Mouse (Mus musculus): ENCODE results near the gene Mat2a. TPM values are rescaled to one million over a fixed set of nuclear protein-coding genes. Genes with fewer than 3 reads are reported as not detected.

The Mat2a gene
- polyA plus RNA-seq, 2 experiments: 99.9 to 159 TPM

- DNase-seq (ENCODE audit: low read depth in 3 of 3, low spot score in 3 of 3): no peak
- H3K4me2 ChIP-seq (ENCODE audit: low read depth): no peak overlapping the region
- peak; percentile 48 for ATAC-seq (ENCODE audit: insufficient read depth)
- no peaks in the 10 kb centered on the region for H3K9me3 ChIP-seq (ENCODE audit: control insufficient read depth, low read length)
- no peak overlapping the region for H3K4me3 ChIP-seq (ENCODE audit: insufficient read depth in 1 of 2, low read depth in 2 of 2, low read length in 2 of 2)
- TF ChIP-seq CTCF (IDR thresholded peaks at IDR 0.05; ENCODE audit: low read depth) (no peak), EP300 (IDR thresholded peaks at IDR 0.05; ENCODE audit: low read depth) (no peak)
- peaks cover 62% of the 10 kb centered on the region for H3K36me3 ChIP-seq (replicated peaks; ENCODE audit: control insufficient read depth, insufficient read depth, low read depth)
- H3K27me3 ChIP-seq (ENCODE audit: control insufficient read depth, insufficient read depth, low read length): no peaks in the 10 kb centered on the region
- H3K27ac ChIP-seq: no peak overlapping the region
- 23% methylated on average over 5 of the region's 5 CpGs for WGBS (ENCODE audit: insufficient replicate concordance)
- no peak overlapping the region for H3K9ac ChIP-seq (replicated peaks)
- H3K4me1 ChIP-seq (replicated peaks; ENCODE audit: control insufficient read depth in 2 of 2, insufficient read depth in 2 of 2, low read length in 1 of 2): no peaks in the 10 kb centered on the region
These were observed 8.1 kb downstream of the Mat2a start for GRCm38 (mm10) chr6:72430989-72431921.

- no peaks in the 10 kb centered on the region for H3K4me1 ChIP-seq (replicated peaks; ENCODE audit: control insufficient read depth in 2 of 2, insufficient read depth in 2 of 2, low read length in 1 of 2)
- no peak overlapping the region for H3K9ac ChIP-seq (replicated peaks)
- ATAC-seq (ENCODE audit: insufficient read depth) (no peak), DNase-seq (ENCODE audit: low read depth in 3 of 3, low spot score in 3 of 3) (no peak)
- no peaks in the 10 kb centered on the region for H3K27me3 ChIP-seq (ENCODE audit: control insufficient read depth, insufficient read depth, low read length)
- H3K9me3 ChIP-seq (ENCODE audit: control insufficient read depth, low read length): no peaks in the 10 kb centered on the region
- no peak overlapping the region for H3K4me3 ChIP-seq (ENCODE audit: insufficient read depth in 1 of 2, low read depth in 2 of 2, low read length in 2 of 2)
- TF ChIP-seq CTCF (IDR thresholded peaks at IDR 0.05; ENCODE audit: low read depth) (no peak), EP300 (IDR thresholded peaks at IDR 0.05; ENCODE audit: low read depth) (no peak)
- no peak overlapping the region for H3K27ac ChIP-seq
- H3K36me3 ChIP-seq (replicated peaks; ENCODE audit: control insufficient read depth, insufficient read depth, low read depth): peaks cover 54% of the 10 kb centered on the region
- no peak overlapping the region for H3K4me2 ChIP-seq (ENCODE audit: low read depth)
- WGBS (ENCODE audit: insufficient replicate concordance): 85% methylated on average over 21 of the region's 21 CpGs
These were observed 10.1 kb downstream of the Mat2a start for GRCm38 (mm10) chr6:72429061-72429842.

GRCm38 (mm10) chr6:72428036-72428435 is 11.3 kb downstream of the Mat2a start:
- 36% methylated on average over 8 of the region's 8 CpGs for WGBS (ENCODE audit: insufficient replicate concordance)
- H3K4me1 ChIP-seq (replicated peaks; ENCODE audit: control insufficient read depth in 2 of 2, insufficient read depth in 2 of 2, low read length in 1 of 2): no peaks in the 10 kb centered on the region
- peaks cover 51% of the 10 kb centered on the region for H3K36me3 ChIP-seq (replicated peaks; ENCODE audit: control insufficient read depth, insufficient read depth, low read depth)
- H3K9me3 ChIP-seq (ENCODE audit: control insufficient read depth, low read length): no peaks in the 10 kb centered on the region
- H3K27me3 ChIP-seq (ENCODE audit: control insufficient read depth, insufficient read depth, low read length): no peaks in the 10 kb centered on the region
- ATAC-seq (ENCODE audit: insufficient read depth) (0 out of 2 replicates have a peak, but pooled peaks have one; percentile 26), DNase-seq (ENCODE audit: low read depth in 3 of 3, low spot score in 3 of 3) (no peak)
- H3K4me3 ChIP-seq (ENCODE audit: insufficient read depth in 1 of 2, low read depth in 2 of 2, low read length in 2 of 2): no peak overlapping the region
- TF ChIP-seq CTCF (IDR thresholded peaks at IDR 0.05; ENCODE audit: low read depth) (peak; percentile 87), EP300 (IDR thresholded peaks at IDR 0.05; ENCODE audit: low read depth) (no peak)
- H3K9ac ChIP-seq (replicated peaks): no peak overlapping the region
- H3K27ac ChIP-seq: no peak overlapping the region
- H3K4me2 ChIP-seq (ENCODE audit: low read depth): no peak overlapping the region

- TF ChIP-seq EP300 (IDR thresholded peaks at IDR 0.05; ENCODE audit: low read depth) (no peak), CTCF (IDR thresholded peaks at IDR 0.05; ENCODE audit: low read depth) (no peak)
- H3K4me2 ChIP-seq (ENCODE audit: low read depth): no peak overlapping the region
- H3K9ac ChIP-seq (replicated peaks): no peak overlapping the region
- H3K27ac ChIP-seq: no peak overlapping the region
- H3K36me3 ChIP-seq (replicated peaks; ENCODE audit: control insufficient read depth, insufficient read depth, low read depth): peaks cover 39% of the 10 kb centered on the region
- H3K27me3 ChIP-seq (ENCODE audit: control insufficient read depth, insufficient read depth, low read length): no peaks in the 10 kb centered on the region
- H3K4me3 ChIP-seq (ENCODE audit: insufficient read depth in 1 of 2, low read depth in 2 of 2, low read length in 2 of 2): no peak overlapping the region
- 86% methylated on average over 11 of the region's 11 CpGs for WGBS (ENCODE audit: insufficient replicate concordance)
- no peaks in the 10 kb centered on the region for H3K4me1 ChIP-seq (replicated peaks; ENCODE audit: control insufficient read depth in 2 of 2, insufficient read depth in 2 of 2, low read length in 1 of 2)
- H3K9me3 ChIP-seq (ENCODE audit: control insufficient read depth, low read length): no peaks in the 10 kb centered on the region
- no peak for ATAC-seq (ENCODE audit: insufficient read depth)
- DNase-seq (ENCODE audit: low read depth in 3 of 3, low spot score in 3 of 3): no peak
These were observed 13.7 kb downstream of the Mat2a start for GRCm38 (mm10) chr6:72425646-72426045.

GRCm38 (mm10) chr6:72420901-72421300 is 18.5 kb downstream of the Mat2a start:
- H3K27ac ChIP-seq: no peak overlapping the region
- no peak for ATAC-seq (ENCODE audit: insufficient read depth)
- TF ChIP-seq CTCF (IDR thresholded peaks at IDR 0.05; ENCODE audit: low read depth): no peak
- peaks cover 27% of the 10 kb centered on the region for H3K36me3 ChIP-seq (replicated peaks; ENCODE audit: control insufficient read depth, insufficient read depth, low read depth)
- peaks cover 11 to 18% of the 10 kb centered on the region in 2 experiments for H3K4me1 ChIP-seq (replicated peaks; ENCODE audit: control insufficient read depth in 2 of 2, insufficient read depth in 2 of 2, low read length in 1 of 2)
- no peak overlapping the region for H3K4me2 ChIP-seq (ENCODE audit: low read depth)
- no peak for DNase-seq (ENCODE audit: low read depth in 3 of 3, low spot score in 3 of 3)
- no peaks in the 10 kb centered on the region for H3K9me3 ChIP-seq (ENCODE audit: control insufficient read depth, low read length)
- H3K4me3 ChIP-seq (ENCODE audit: insufficient read depth in 1 of 2, low read depth in 2 of 2, low read length in 2 of 2): no peak overlapping the region
- 85% methylated on average over 10 of the region's 10 CpGs for WGBS (ENCODE audit: insufficient replicate concordance)
- no peaks in the 10 kb centered on the region for H3K27me3 ChIP-seq (ENCODE audit: control insufficient read depth, insufficient read depth, low read length)
- H3K9ac ChIP-seq (replicated peaks): no peak overlapping the region

Measured in liver, embryonic 14.5 days (tissue).